Mouse (Mus musculus): Measurements from ENCODE around the gene Timd2. TPM values are rescaled to one million over a fixed set of nuclear protein-coding genes. Genes with fewer than 3 reads are reported as not detected.
"Not testable (repeated sequence)": the region's sequence is repeated elsewhere in the genome, so short reads cannot be mapped to it uniquely, and the experiment has no call there.

Gene Timd2
- polyA plus RNA-seq, 1 experiment: not detected

GRCm38 (mm10) chr11:46734617-46735016, 27.8 kb upstream of the Timd2 start:
- H3K27ac ChIP-seq (ENCODE audit: control insufficient read depth, insufficient read depth, low read depth, low read length, poor library complexity): no peak overlapping the region
- 34% methylated on average over 1 of the region's 1 CpGs for WGBS
- no peak overlapping the region for H3K4me3 ChIP-seq (replicated peaks; ENCODE audit: control insufficient read depth, low read depth, low read length)
- TF ChIP-seq CTCF (IDR thresholded peaks at IDR 0.05; ENCODE audit: control insufficient read depth, insufficient read depth, low read length): no peak
- no peak for TF ChIP-seq POLR2A (IDR thresholded peaks at IDR 0.05; ENCODE audit: borderline replicate concordance, control insufficient read depth, low read depth, low read length)
- no peaks in the 10 kb centered on the region for H3K4me1 ChIP-seq (ENCODE audit: control insufficient read depth, insufficient read depth, low read length)

GRCm38 (mm10) chr11:46733242-46733789, 26.5 kb upstream of the Timd2 start:
- no peaks in the 10 kb centered on the region for H3K4me1 ChIP-seq (ENCODE audit: control insufficient read depth, insufficient read depth, low read length)
- H3K4me3 ChIP-seq (replicated peaks; ENCODE audit: control insufficient read depth, low read depth, low read length): no peak overlapping the region
- WGBS: 54% methylated on average over 6 of the region's 6 CpGs
- TF ChIP-seq POLR2A (IDR thresholded peaks at IDR 0.05; ENCODE audit: borderline replicate concordance, control insufficient read depth, low read depth, low read length): no peak
- no peak for TF ChIP-seq CTCF (IDR thresholded peaks at IDR 0.05; ENCODE audit: control insufficient read depth, insufficient read depth, low read length)
- no peak overlapping the region for H3K27ac ChIP-seq (ENCODE audit: control insufficient read depth, insufficient read depth, low read depth, low read length, poor library complexity)

DNA sequence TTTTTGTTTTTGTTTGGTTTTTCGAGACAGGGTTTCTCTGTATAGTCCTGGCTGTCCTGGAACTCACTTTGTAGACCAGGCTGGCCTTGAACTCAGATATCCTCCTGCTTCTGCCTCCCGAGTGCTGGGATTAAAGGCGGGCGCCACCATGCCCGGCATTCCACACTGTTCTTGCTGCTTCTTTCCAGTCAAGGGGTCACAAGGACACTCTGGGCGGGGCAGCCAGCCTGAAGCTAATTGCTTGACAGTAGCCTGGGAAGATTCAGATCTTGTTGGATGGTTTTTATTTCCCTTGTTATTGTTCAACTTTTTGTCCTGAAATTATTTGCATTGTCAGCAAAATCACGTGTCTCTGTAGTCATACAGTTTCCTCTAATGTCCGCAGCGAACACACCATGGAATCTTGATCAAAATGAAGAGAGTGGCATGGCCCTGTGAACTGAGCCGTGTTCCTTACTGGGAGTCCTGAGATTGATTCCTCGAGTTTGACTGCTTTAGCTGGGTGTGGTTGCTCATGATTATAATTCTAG, 24.7 kb upstream of the Timd2 start:
- H3K4me1 ChIP-seq (ENCODE audit: control insufficient read depth, insufficient read depth, low read length): no peaks in the 10 kb centered on the region
- H3K4me3 ChIP-seq (replicated peaks; ENCODE audit: control insufficient read depth, low read depth, low read length): no peak overlapping the region
- WGBS: 76% methylated on average over 11 of the region's 11 CpGs
- H3K27ac ChIP-seq (ENCODE audit: control insufficient read depth, insufficient read depth, low read depth, low read length, poor library complexity): no peak overlapping the region
- no peak for TF ChIP-seq CTCF (IDR thresholded peaks at IDR 0.05; ENCODE audit: control insufficient read depth, insufficient read depth, low read length)
- TF ChIP-seq POLR2A (IDR thresholded peaks at IDR 0.05; ENCODE audit: borderline replicate concordance, control insufficient read depth, low read depth, low read length): no peak

DNA sequence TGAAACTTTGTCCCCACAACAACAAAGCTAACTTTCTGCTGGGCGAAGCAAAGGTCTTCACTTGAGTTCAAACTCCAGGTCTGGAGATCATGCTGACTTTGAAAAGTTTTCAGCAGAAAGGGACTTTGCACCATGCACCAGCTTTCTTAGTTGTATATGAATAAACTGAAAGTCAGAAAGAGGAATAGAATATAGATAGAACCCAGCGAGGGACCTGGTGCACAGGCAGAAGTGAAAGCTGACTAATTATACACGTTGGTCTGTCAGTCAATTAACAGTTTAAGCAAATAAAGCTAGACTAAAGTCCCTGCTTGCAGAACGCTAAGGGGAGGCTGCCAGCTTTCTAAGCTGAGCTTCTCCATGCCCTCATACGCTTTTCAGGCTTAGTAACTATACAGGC, 8.0 kb downstream of the Timd2 start:
- WGBS: 56% methylated on average over 5 of the region's 5 CpGs
- TF ChIP-seq CTCF (IDR thresholded peaks at IDR 0.05; ENCODE audit: control insufficient read depth, insufficient read depth, low read length) (no peak), POLR2A (IDR thresholded peaks at IDR 0.05; ENCODE audit: borderline replicate concordance, control insufficient read depth, low read depth, low read length) (no peak)
- no peak overlapping the region for H3K4me3 ChIP-seq (replicated peaks; ENCODE audit: control insufficient read depth, low read depth, low read length)
- H3K27ac ChIP-seq (ENCODE audit: control insufficient read depth, insufficient read depth, low read depth, low read length, poor library complexity): no peak overlapping the region
- no peaks in the 10 kb centered on the region for H3K4me1 ChIP-seq (ENCODE audit: control insufficient read depth, insufficient read depth, low read length)

DNA sequence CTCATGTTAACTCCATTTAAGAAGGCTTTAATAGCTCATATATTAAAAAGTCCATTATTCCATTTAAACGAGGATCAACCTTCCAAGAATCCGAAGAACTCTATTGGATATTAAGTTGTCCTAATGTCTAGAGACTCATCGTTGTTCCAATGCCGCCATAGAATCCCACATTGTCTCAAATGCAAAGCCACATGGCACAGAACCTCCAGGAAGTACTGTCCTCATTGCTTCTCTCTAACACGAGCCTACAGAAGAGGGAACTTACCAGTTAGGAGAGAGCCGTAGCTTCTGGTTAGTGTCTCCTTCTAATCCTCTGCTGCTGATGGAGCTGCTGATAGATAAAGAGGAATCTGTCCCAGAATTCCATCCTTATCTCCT, 8.6 kb downstream of the Timd2 start:
- no peak overlapping the region for H3K27ac ChIP-seq (ENCODE audit: control insufficient read depth, insufficient read depth, low read depth, low read length, poor library complexity)
- H3K4me1 ChIP-seq (ENCODE audit: control insufficient read depth, insufficient read depth, low read length): no peaks in the 10 kb centered on the region
- WGBS: 64% methylated on average over 6 of the region's 6 CpGs
- no peak overlapping the region for H3K4me3 ChIP-seq (replicated peaks; ENCODE audit: control insufficient read depth, low read depth, low read length)
- TF ChIP-seq CTCF (IDR thresholded peaks at IDR 0.05; ENCODE audit: control insufficient read depth, insufficient read depth, low read length) (no peak), POLR2A (IDR thresholded peaks at IDR 0.05; ENCODE audit: borderline replicate concordance, control insufficient read depth, low read depth, low read length) (no peak)

GRCm38 (mm10) chr11:46697433-46698277, 9.2 kb downstream of the Timd2 start:
- TF ChIP-seq POLR2A (IDR thresholded peaks at IDR 0.05; ENCODE audit: borderline replicate concordance, control insufficient read depth, low read depth, low read length) (no peak), CTCF (IDR thresholded peaks at IDR 0.05; ENCODE audit: control insufficient read depth, insufficient read depth, low read length) (no peak)
- Histone ChIP-seq H3K4me3 (replicated peaks; ENCODE audit: control insufficient read depth, low read depth, low read length) (no peak overlapping the region), H3K4me1 (ENCODE audit: control insufficient read depth, insufficient read depth, low read length) (no peaks in the 10 kb centered on the region), H3K27ac (ENCODE audit: control insufficient read depth, insufficient read depth, low read depth, low read length, poor library complexity) (no peak overlapping the region)
- 71% methylated on average over 5 of the region's 5 CpGs for WGBS

GRCm38 (mm10) chr11:46695849-46696248, 11.0 kb downstream of the Timd2 start:
- H3K27ac ChIP-seq (ENCODE audit: control insufficient read depth, insufficient read depth, low read depth, low read length, poor library complexity); H3K4me3 ChIP-seq (replicated peaks; ENCODE audit: control insufficient read depth, low read depth, low read length); H3K4me1 ChIP-seq (ENCODE audit: control insufficient read depth, insufficient read depth, low read length): not testable (repeated sequence)
- WGBS: 59% methylated on average over 2 of the region's 2 CpGs

GRCm38 (mm10) chr11:46690136-46690535, 16.7 kb downstream of the Timd2 start:
- TF ChIP-seq POLR2A (IDR thresholded peaks at IDR 0.05; ENCODE audit: borderline replicate concordance, control insufficient read depth, low read depth, low read length) (no peak), CTCF (IDR thresholded peaks at IDR 0.05; ENCODE audit: control insufficient read depth, insufficient read depth, low read length) (no peak)
- H3K4me3 ChIP-seq (replicated peaks; ENCODE audit: control insufficient read depth, low read depth, low read length): no peak overlapping the region
- no peaks in the 10 kb centered on the region for H3K4me1 ChIP-seq (ENCODE audit: control insufficient read depth, insufficient read depth, low read length)
- WGBS: 86% methylated on average over 2 of the region's 2 CpGs
- no peak overlapping the region for H3K27ac ChIP-seq (ENCODE audit: control insufficient read depth, insufficient read depth, low read depth, low read length, poor library complexity)
